Mouse (Mus musculus): ENCODE data around the gene Bzw2. TPM values are rescaled to one million over a fixed set of nuclear protein-coding genes. Genes with fewer than 3 reads are reported as not detected.

The Bzw2 gene
- polyA plus RNA-seq, 1 experiment from 2014 or later, result 315 TPM

DNA sequence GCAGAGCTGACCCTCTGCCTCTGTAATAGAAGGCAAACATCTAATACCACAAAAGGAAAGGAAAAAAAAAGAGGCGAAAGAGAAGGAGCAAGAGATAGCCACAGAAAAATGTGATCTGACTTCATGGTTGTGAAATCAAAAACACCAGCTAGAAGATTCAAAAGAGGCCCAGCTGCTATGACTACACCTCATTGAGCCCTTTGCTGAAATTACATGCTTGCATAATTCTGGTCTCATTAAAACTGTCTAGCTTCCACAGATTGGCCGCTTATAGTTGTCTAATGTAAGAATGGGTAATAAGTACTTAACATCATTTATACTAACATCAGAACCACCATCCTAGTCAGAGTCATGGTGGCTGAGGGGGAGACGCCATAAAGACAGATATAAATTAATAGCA is 25.2 kb downstream of the Bzw2 start:
- no peak for ATAC-seq (ENCODE audit: low FRiP score, low read depth)
- Histone ChIP-seq H3K27me3 (replicated peaks) (no peaks in the 10 kb centered on the region), H3K4me1 (no peaks in the 10 kb centered on the region), H3K9ac (no peak overlapping the region), H3K27ac (no peak overlapping the region), H3K4me2 (replicated peaks) (no peak overlapping the region), H3K9me3 (no peaks in the 10 kb centered on the region), H3K4me3 (no peak overlapping the region), H3K36me3 (peaks cover 40% of the 10 kb centered on the region)
- WGBS, result 88% methylated on average over 3 of the region's 3 CpGs

DNA sequence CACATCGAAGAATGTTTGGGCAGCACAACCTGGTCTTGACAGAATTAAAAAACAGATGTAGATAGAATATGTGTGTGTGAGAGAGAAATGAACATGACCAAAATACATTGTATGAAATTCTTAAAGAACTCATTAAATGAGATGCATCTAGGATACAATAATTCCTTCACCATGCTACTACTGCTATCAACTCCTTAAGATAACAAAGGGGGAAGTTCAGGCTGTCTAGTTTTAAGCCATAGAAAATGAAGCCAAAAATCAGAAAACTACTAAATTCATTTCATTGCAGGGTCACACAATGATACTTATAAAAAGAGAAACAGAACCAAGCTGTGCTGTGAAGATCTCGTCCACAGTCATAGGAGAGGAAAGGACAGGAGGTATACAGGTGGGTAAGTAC is 25.6 kb downstream of the Bzw2 start:
- no peaks in the 10 kb centered on the region for H3K4me1 ChIP-seq
- WGBS, result 91% methylated on average over 2 of the region's 2 CpGs
- H3K27me3 ChIP-seq (replicated peaks), result no peaks in the 10 kb centered on the region
- ATAC-seq (ENCODE audit: low FRiP score, low read depth), result no peak
- no peaks in the 10 kb centered on the region for H3K9me3 ChIP-seq
- H3K9ac ChIP-seq, result no peak overlapping the region
- no peak overlapping the region for H3K4me2 ChIP-seq (replicated peaks)
- no peak overlapping the region for H3K4me3 ChIP-seq
- H3K36me3 ChIP-seq, result peaks cover 39% of the 10 kb centered on the region
- H3K27ac ChIP-seq, result no peak overlapping the region

DNA sequence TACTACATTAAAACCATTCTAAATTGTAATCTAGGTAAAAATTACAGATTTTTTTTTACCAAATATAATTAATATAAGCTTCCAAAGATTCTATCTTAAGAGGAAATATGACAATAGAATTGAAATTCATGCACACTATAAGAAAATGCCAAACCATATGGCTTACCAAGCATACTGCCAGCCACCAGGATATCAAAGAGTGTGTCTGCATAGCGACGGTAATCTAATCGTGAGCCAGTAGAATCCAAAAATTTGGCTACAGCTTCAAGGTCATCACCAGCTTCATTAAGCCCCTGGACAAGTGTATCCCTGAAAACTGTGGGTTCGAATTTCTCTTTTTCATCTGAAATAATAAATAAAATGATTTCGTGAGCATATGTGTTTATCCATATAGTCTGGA is 28.1 kb downstream of the Bzw2 start:
- ATAC-seq (ENCODE audit: low FRiP score, low read depth), result no peak
- Histone ChIP-seq H3K4me1 (no peaks in the 10 kb centered on the region), H3K9ac (no peak overlapping the region), H3K27ac (no peak overlapping the region), H3K4me3 (no peak overlapping the region), H3K4me2 (replicated peaks) (no peak overlapping the region), H3K9me3 (no peaks in the 10 kb centered on the region), H3K36me3 (peaks cover 29% of the 10 kb centered on the region), H3K27me3 (replicated peaks) (no peaks in the 10 kb centered on the region)
- 95% methylated on average over 5 of the region's 5 CpGs for WGBS

DNA sequence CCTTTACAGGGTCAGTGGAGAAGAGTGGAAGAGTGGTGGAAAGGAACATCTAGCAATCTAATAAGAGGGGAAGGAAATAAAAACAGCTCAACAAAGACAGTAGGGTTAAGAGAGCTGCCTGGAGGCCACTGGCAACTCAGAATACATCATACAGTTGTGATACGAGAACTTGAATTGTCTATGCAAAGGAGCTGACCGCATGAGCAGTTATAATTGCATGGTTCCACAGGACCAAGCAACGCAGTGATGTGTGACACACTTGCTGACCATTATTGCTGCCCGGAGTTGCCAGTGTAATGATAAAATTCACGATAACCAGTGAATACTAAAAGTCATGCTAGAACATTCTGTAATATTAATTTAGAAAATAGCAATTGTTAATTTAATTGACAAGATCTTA is 31.8 kb downstream of the Bzw2 start:
- no peak for ATAC-seq (ENCODE audit: low FRiP score, low read depth)
- WGBS, result 89% methylated on average over 5 of the region's 5 CpGs
- H3K27me3 ChIP-seq (replicated peaks), result no peaks in the 10 kb centered on the region

DNA sequence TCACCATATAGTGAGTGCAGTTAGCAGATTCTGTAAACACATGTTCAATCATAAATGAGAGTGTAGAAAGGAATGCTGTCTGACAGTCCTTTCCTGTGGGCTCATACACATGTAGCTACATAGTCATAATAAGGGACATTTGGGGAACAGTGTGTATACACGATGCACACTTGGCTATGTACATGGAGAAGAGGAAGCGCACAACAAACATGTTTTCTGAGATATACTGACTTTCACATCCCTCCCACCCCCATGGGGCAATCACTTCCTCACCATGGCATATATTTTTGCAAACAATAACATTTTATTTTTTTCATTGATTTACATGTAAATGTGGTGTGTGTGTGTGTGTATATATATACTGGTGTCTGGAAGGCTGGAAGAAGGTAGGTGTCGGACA is 38.6 kb downstream of the Bzw2 start:
- Histone ChIP-seq H3K4me1 (no peaks in the 10 kb centered on the region), H3K27ac (no peak overlapping the region), H3K9ac (no peak overlapping the region), H3K9me3 (no peaks in the 10 kb centered on the region), H3K4me3 (no peak overlapping the region), H3K27me3 (replicated peaks) (no peaks in the 10 kb centered on the region), H3K4me2 (replicated peaks) (no peak overlapping the region), H3K36me3 (peaks cover 62% of the 10 kb centered on the region)
- ATAC-seq (ENCODE audit: low FRiP score, low read depth), result no peak
- WGBS, result 96% methylated on average over 3 of the region's 3 CpGs

More for the DNA sequence above, 31.8 kb downstream of the Bzw2 start:
- Histone ChIP-seq H3K4me1 (no peaks in the 10 kb centered on the region), H3K36me3 (peaks cover 33% of the 10 kb centered on the region), H3K9me3 (no peaks in the 10 kb centered on the region), H3K9ac (no peak overlapping the region), H3K27ac (no peak overlapping the region), H3K4me2 (replicated peaks) (no peak overlapping the region), H3K4me3 (no peak overlapping the region)

DNA sequence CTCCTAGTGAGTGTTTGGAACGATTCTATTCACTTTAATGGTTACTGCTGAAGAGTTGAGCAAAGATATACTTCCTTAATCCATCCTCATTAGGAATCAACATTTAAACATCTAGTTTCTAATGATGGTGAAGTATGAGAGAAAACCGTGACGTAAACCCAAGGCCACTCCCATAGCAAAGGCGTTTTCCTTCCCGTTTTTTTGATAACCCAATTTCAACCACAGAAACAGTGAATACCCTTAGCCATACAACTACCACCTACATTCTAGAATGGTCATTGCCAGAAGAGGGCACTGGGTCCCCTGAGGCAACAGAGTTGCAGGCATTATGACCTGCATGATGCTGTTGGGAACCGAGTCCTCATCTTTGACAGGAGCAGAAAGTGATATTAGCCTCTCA is 40.7 kb downstream of the Bzw2 start:
- H3K4me2 ChIP-seq (replicated peaks), result no peak overlapping the region
- H3K4me1 ChIP-seq, result no peaks in the 10 kb centered on the region
- H3K27me3 ChIP-seq (replicated peaks), result no peaks in the 10 kb centered on the region
- no peak overlapping the region for H3K27ac ChIP-seq
- no peak overlapping the region for H3K9ac ChIP-seq
- WGBS, result 95% methylated on average over 6 of the region's 6 CpGs
- no peaks in the 10 kb centered on the region for H3K9me3 ChIP-seq
- peaks cover 64% of the 10 kb centered on the region for H3K36me3 ChIP-seq
- no peak overlapping the region for H3K4me3 ChIP-seq
- ATAC-seq (ENCODE audit: low FRiP score, low read depth), result no peak

DNA sequence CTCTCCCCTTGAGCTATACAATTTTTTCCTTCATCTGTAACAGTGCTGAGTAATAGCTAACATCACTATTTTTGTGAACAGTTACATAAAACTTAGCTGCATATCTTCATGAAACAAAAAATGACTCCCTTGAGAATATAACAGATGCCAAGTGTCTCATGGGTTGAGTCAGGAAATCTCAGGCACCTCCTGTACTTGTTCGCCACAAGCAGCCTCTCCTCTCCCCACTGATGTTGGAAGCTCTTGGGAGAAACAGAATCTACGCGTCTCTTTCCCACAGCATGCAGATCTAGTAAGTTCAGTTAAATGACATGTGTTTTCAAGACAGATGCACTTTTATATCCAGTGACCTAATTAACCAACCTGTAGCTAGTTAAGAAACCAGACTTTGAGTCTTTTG is 45.8 kb downstream of the Bzw2 start:
- WGBS, result 97% methylated on average over 3 of the region's 3 CpGs
- Histone ChIP-seq H3K9ac (no peak overlapping the region), H3K4me2 (replicated peaks) (no peak overlapping the region), H3K4me1 (no peaks in the 10 kb centered on the region), H3K9me3 (no peaks in the 10 kb centered on the region), H3K27me3 (replicated peaks) (no peaks in the 10 kb centered on the region), H3K27ac (no peak overlapping the region), H3K4me3 (no peak overlapping the region), H3K36me3 (peaks cover 82% of the 10 kb centered on the region)
- ATAC-seq (ENCODE audit: low FRiP score, low read depth), result no peak

DNA sequence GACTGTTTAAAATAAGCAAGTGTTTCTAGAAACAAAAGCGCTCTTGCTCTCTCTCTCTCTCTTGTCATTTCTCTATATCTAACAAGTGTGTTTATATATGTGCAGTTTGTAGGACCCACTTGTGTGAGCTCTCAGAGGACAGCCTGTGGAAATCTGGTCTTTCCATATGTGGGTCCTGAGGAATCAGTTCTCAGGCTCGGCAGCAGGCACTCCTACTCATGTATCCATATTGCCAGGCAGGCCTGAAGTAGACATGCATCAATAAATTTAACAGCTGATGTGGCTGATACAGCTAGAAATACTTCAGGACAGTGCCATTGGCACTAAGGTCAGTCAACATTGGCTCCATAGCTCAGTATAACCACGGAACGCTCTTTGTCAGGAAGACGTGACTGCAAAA is 46.8 kb downstream of the Bzw2 start:
- no peak for ATAC-seq (ENCODE audit: low FRiP score, low read depth)

DNA sequence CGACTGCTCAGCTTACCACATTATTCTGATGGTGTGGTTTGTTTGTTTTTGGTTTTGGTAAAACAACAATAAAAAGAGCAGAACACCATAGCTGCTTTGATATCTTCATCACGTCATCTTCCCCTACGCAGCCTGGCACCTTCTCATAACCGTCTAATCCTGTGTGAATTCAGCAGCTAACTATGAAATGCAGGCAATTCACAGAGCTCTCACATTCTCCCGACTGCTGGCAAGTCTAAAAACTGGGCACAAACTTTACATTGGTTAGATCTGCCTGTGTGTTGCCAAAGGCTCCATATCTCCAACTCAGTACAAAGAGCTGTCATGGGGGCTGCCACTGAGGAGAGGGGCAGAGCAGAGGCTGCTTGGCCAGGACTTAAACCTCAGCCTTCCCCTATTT is 47.4 kb downstream of the Bzw2 start:
- no peak overlapping the region for H3K4me2 ChIP-seq (replicated peaks)
- no peak overlapping the region for H3K4me3 ChIP-seq
- no peaks in the 10 kb centered on the region for H3K27me3 ChIP-seq (replicated peaks)
- ATAC-seq (ENCODE audit: low FRiP score, low read depth), result no peak
- H3K27ac ChIP-seq, result no peak overlapping the region
- H3K36me3 ChIP-seq, result peaks cover 81% of the 10 kb centered on the region
- no peak overlapping the region for H3K9ac ChIP-seq
- 94% methylated on average over 5 of the region's 5 CpGs for WGBS
- no peaks in the 10 kb centered on the region for H3K4me1 ChIP-seq
- no peaks in the 10 kb centered on the region for H3K9me3 ChIP-seq

More for the DNA sequence above, 46.8 kb downstream of the Bzw2 start:
- 92% methylated on average over 5 of the region's 5 CpGs for WGBS
- Histone ChIP-seq H3K36me3 (peaks cover 82% of the 10 kb centered on the region), H3K27me3 (replicated peaks) (no peaks in the 10 kb centered on the region), H3K4me1 (no peaks in the 10 kb centered on the region), H3K9me3 (no peaks in the 10 kb centered on the region), H3K4me3 (no peak overlapping the region), H3K27ac (no peak overlapping the region), H3K4me2 (replicated peaks) (no peak overlapping the region), H3K9ac (no peak overlapping the region)

DNA sequence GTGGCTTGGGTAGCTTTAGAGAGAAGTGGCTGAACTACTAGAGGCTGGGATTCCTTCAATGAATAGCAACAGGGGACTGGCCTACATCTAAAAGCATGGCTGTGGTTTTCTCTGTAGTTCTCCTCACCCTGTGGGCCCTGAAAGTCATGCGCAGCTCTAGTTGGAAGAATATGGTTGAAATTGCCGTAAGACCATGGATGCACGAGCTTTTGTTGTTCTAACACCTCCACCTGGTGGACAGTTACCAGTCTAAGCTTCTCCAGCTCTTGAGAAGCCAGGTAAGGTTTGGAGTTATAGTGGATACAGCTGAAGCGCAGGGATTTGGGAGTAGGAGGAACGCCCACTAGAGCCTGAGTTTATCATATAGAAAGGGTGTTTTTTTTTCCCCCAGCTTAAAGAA is 49.4 kb downstream of the Bzw2 start:
- WGBS, result 95% methylated on average over 5 of the region's 5 CpGs
- no peak for ATAC-seq (ENCODE audit: low FRiP score, low read depth)
- H3K27ac ChIP-seq, result no peak overlapping the region
- H3K4me3 ChIP-seq, result no peak overlapping the region
- no peak overlapping the region for H3K9ac ChIP-seq
- H3K36me3 ChIP-seq, result peaks cover 74% of the 10 kb centered on the region
- H3K9me3 ChIP-seq, result no peaks in the 10 kb centered on the region
- H3K27me3 ChIP-seq (replicated peaks), result no peaks in the 10 kb centered on the region
- no peaks in the 10 kb centered on the region for H3K4me1 ChIP-seq
- no peak overlapping the region for H3K4me2 ChIP-seq (replicated peaks)

DNA sequence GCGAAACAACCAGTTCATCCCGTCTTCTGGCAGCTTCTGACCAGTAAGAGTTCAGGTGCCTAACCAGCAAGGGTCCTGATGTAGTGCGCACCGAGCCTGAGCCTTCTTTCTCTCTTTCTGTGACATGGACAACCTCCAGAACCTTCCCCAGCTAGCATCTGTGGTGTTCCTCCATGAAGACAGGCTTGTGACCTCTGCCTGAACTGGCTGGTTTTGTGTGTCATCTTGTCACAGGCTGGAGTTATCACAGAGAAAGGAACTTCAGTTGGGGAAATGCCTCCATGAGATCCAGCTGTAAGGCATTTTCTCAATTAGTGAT is 54.3 kb downstream of the Bzw2 start:
- Histone ChIP-seq H3K9ac (no peak overlapping the region), H3K36me3 (peaks cover 51% of the 10 kb centered on the region), H3K27ac (no peak overlapping the region), H3K4me2 (replicated peaks) (no peak overlapping the region), H3K4me3 (no peak overlapping the region), H3K9me3 (no peaks in the 10 kb centered on the region), H3K27me3 (replicated peaks) (no peaks in the 10 kb centered on the region), H3K4me1 (no peaks in the 10 kb centered on the region)
- no peak for ATAC-seq (ENCODE audit: low FRiP score, low read depth)
- WGBS, result 92% methylated on average over 4 of the region's 4 CpGs

DNA sequence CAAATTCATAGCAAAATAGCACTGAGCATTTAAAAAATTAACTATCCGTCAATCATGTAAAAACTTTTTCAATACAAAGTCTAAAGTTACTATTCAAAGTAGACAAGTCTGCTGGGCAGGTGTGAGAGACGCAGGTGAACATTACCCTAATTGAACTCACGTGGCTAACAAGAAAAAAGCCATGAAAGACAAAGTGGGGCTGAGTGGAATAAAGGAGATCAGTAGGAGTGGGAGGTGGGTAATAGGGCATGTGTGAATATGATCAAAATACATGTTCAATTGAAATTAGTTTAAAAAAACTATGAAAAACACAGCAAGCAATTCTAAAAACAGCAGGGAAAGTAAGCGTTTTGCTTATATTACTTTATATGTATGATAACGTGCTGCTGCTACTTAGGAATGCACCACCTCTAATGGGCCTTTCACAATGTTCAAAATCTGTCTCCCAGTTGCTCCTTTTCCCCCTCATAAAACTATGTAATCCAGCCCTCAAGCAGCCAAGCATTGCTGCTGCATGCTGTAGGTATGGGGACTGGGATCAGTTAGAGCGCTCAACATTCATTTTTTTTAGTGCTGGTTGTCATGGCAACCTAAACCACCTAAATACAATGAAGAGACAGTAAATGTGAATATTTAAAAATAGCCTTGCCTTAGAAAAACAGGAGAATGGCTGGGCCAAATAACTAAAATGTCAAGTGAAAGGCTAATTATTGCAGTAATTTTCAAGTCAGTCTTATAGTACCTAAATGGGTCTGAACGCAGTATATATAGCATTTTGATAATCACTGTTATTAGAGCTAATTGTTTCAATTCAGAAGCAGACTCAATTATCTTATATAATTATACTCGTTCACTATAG is 54.9 kb downstream of the Bzw2 start:
- ATAC-seq (ENCODE audit: low FRiP score, low read depth), result no peak
- 91% methylated on average over 8 of the region's 8 CpGs for WGBS
- peaks cover 51% of the 10 kb centered on the region for H3K36me3 ChIP-seq

DNA sequence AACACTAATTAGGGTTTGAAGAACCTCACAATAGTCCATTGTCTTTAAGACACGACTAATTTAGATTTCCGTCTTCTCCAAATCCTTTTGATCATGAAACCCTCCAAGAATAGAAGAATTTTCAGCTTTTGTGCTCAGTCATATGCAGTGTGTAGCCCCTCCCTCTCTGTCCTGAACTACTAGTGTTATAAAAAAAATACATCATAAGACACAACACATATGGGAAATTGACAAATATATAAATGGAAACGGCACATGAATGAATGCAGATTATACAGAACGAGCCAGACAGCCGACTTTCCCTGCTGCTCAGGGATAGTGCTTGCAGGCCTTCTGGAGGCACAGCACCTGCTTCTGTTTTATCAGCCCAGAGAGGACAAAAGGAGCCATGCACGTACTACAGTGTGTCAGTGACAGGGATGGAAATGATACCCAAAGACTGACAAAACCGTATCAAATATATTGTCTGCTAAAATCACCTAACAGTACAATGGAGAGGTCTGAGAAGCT is 62.5 kb downstream of the Bzw2 start:
- H3K4me2 ChIP-seq (replicated peaks), result no peak overlapping the region
- ATAC-seq (ENCODE audit: low FRiP score, low read depth), result no peak
- no peak overlapping the region for H3K4me3 ChIP-seq
- peaks cover 38% of the 10 kb centered on the region for H3K36me3 ChIP-seq
- WGBS, result 82% methylated on average over 7 of the region's 7 CpGs
- no peaks in the 10 kb centered on the region for H3K4me1 ChIP-seq
- no peak overlapping the region for H3K9ac ChIP-seq
- no peak overlapping the region for H3K27ac ChIP-seq
- H3K27me3 ChIP-seq (replicated peaks), result no peaks in the 10 kb centered on the region
- no peaks in the 10 kb centered on the region for H3K9me3 ChIP-seq

More for the DNA sequence above, 54.9 kb downstream of the Bzw2 start:
- Histone ChIP-seq H3K4me2 (replicated peaks) (no peak overlapping the region), H3K9me3 (no peaks in the 10 kb centered on the region), H3K27me3 (replicated peaks) (no peaks in the 10 kb centered on the region), H3K27ac (no peak overlapping the region), H3K4me3 (no peak overlapping the region), H3K4me1 (no peaks in the 10 kb centered on the region), H3K9ac (no peak overlapping the region)

Measured in neural tube, embryonic 12.5 days (tissue).